Mouse (Mus musculus) lung, adult 2 months (tissue): ENCODE results near the gene Spop.

Experiments
- CTCF ChIP-seq: fragments of 200-500 bp; IDR thresholded peaks from 2 replicates; pipeline ENCODE4 v1.5.1; 2011; ENCODE audit warnings: mild to moderate bottlenecking, low read length, control low read depth; ENCODE audit not compliant: insufficient read depth
- POLR2A ChIP-seq: fragments of 200-500 bp; IDR thresholded peaks from 2 replicates; pipeline ENCODE4 v1.6.1; 2011; ENCODE audit warnings: low read depth, mild to moderate bottlenecking, control low read depth, low read length, borderline replicate concordance; ENCODE audit errors: extremely low read depth

DNA sequence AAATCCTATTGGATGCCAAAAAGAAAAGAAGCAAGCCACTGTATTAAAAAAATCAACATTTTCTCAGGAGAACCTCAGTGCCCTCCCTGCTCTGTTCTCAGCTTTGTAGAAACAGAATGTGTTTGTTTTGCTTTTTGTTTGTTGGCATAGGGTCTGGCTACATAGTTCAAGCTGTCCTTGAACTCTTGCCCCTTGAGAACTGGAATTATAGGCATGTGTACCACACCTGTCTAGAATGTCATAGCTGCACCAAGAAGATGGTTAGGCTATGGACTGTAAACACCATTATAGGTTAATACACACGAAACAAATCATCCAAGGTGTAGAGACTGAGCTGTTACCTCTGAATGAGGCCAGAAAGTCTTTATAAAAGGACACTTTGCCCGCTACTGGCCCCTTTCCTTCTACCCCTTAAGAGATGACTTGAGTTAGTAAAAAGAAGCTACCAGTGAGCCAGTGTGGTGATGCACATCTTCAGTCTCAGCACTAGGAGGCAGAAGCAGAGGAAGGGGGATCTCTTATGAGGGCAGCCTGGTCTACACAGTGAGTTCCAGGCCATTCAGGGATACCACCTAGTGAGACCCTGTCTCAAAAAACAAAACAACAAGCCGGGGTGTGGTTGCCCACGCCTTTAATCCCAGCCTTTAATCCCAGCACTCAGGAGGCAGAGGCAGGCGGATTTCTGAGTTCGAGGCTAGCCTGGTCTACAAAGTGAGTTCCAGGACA is 32.9 kb downstream of the Spop start:
- TF ChIP-seq POLR2A = no peak
- TF ChIP-seq CTCF = no peak
